Mouse (Mus musculus) adrenal gland, postnatal 14 days (tissue): ENCODE measurements around the gene Plekha4. TPM values are rescaled to one million over a fixed set of nuclear protein-coding genes. Genes with fewer than 3 reads are reported as not detected.

Source experiments
- DNase-seq: peaks from one replicate; pipeline ENCODE4 v3.0.0; 2021; ENCODE audit warnings: mixed read lengths
- total RNA-seq: library from RNA; stranded (reverse); gene quantifications from 2 replicates; pipeline ENCODE4 v1.2.3, GENCODE M21; 2021

Plekha4 gene
- total RNA-seq, 1 experiment from 2014 or later, result 3.8 TPM

- peak; percentile 56 for DNase-seq
These were observed 12.3 kb downstream of the Plekha4 start for GRCm38 (mm10) chr7:45538163-45539041.

GRCm38 (mm10) chr7:45539095-45539494 is 13.0 kb downstream of the Plekha4 start:
- DNase-seq, result no peak

GRCm38 (mm10) chr7:45540213-45540612 is 14.1 kb downstream of the Plekha4 start:
- no peak for DNase-seq

- no peak for DNase-seq
These were observed 18.4 kb downstream of the Plekha4 start for GRCm38 (mm10) chr7:45544525-45544924.

- peak; percentile 45 for DNase-seq
These were observed 23.7 kb downstream of the Plekha4 start for GRCm38 (mm10) chr7:45549641-45550436.

DNA sequence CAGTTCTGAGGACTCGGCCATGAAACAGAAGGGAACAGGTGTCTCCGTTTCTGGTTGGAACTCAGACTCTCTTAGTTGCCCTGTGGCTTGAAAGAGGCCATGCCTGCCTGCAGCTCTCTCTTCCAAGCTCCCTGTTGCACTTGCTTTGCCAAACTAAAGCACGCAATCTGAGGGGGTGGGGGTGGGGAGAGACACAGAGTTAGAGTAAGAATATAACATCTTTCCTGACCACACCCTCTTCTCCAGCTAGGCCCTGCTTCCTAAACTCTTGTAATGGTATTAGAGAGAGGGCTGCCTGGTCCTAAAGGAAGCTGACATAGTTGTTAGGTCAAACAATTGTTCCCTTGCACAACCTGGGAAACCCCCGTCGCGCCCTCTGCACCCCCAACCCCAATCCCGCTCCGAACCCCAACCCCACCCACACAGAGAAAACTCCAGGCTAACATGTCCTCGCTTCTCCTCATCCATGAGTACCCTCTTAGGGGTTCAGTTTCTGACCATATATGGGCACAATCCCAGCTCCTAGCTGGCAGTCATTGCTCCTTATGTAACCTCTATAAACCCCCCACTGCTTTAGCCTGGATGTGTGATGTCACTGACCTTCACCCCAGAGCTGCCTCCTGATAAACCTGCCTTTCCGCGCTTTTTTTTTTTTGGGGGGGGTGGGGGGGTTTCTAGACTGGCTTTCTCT is 24.8 kb downstream of the Plekha4 start:
- no peak for DNase-seq

DNA sequence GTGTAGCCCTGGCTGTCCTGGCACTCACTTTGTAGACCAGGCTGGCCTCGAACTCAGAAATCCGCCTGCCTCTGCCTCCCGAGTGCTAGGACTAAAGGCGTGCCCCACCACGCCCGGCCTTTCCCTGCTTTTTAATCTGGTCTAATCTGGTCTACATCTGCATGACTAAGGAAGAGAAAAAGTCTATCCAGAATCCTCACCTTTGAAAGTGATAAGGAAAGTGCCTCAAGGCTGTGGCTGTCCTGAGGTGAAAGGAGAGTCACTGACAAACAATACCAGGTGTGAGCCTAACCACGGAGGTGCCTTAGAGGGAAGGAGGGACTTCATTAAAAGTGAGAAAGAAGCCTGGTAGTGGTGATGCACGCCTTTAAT is 25.4 kb downstream of the Plekha4 start:
- DNase-seq, result no peak

GRCm38 (mm10) chr7:45553519-45553918 is 27.4 kb downstream of the Plekha4 start:
- DNase-seq, result no peak

DNA sequence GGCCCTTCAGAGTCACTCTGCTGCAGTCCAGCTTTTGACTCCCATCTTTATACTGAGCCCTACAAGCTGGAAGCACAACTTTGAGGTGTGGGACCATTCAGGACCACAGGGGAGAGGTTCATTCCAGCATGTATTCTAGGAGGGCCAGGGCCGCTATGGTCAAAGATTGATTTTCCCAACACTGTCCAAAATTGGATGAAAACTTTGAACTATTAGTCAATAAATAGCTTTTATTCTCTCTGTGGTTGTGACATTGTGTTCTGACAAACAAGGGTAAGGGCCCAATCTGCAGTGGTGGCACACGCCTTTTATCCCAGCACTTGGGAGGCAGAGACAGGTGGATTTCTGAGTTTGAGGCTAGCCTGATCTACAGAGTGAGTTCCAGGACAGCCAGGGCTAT is 27.9 kb downstream of the Plekha4 start:
- DNase-seq, result no peak

- DNase-seq, result no peak
These were observed 28.6 kb downstream of the Plekha4 start, which contains the start of gene Hsd17b14 for GRCm38 (mm10) chr7:45554744-45555143. TSS of gene Hsd17b14 (plus strand) at chr7:45554893.

DNA sequence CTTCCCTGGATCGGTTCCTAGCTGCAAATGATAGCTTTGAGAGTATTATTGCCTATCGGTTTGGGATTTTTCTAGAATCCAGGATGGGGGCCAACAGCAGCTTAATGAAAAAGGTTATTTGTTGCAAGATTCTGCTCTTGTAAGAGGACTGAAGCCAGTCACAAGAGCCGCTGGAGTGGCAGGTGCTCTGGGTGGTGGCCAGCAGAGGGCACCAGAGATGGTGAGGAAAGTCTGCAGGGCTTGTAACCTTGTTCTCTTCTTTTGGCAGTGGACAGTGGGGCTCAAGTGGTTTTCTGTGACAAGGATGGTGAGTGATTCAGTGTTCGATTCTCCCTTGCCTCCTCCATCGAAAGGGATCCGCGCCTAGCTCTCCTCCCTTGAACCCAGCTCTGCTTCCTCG is 29.7 kb downstream of the Plekha4 start:
- DNase-seq, result peak; percentile 92

- no peak for DNase-seq
These were observed 32.8 kb downstream of the Plekha4 start for GRCm38 (mm10) chr7:45558907-45559306.

GRCm38 (mm10) chr7:45560241-45560640 is 34.1 kb downstream of the Plekha4 start:
- DNase-seq, result no peak

DNA sequence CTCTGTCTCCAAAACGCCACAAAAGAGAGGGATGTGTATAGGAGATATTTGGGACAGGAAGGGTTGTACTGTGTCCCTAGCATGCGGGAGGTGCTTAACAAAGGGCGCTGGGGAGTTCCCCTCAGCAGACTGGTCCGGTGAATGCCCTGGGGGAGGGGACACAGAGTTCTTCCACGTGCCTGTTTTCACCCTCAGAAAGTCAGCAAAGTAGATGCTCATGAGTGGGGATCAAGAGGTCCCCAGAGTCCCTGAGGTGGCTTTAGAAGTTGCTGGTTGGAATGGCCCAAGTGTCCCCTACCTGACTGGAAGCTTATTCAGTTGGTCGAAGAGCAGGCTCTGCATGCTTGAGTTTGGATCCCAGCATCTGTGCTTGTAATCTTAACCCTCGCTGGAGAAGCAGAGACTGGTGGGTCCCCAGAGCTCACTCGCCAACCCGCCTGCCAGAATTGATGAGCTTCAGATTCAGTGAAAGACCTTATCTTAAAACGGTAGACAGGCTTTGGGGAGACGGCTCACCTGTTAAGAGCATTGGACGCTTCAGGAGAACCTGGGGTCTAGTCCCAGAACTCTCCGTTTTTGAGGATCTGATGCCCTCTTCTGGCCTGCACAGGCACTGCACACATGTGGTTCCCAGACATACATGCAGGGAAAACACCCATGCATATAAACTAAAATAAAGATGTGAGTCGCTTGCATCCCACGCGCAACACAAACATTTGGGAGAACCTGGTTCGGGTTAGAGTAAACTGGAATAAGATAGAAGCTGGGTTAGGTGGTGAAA is 34.9 kb downstream of the Plekha4 start:
- DNase-seq, result peak; percentile 85

DNA sequence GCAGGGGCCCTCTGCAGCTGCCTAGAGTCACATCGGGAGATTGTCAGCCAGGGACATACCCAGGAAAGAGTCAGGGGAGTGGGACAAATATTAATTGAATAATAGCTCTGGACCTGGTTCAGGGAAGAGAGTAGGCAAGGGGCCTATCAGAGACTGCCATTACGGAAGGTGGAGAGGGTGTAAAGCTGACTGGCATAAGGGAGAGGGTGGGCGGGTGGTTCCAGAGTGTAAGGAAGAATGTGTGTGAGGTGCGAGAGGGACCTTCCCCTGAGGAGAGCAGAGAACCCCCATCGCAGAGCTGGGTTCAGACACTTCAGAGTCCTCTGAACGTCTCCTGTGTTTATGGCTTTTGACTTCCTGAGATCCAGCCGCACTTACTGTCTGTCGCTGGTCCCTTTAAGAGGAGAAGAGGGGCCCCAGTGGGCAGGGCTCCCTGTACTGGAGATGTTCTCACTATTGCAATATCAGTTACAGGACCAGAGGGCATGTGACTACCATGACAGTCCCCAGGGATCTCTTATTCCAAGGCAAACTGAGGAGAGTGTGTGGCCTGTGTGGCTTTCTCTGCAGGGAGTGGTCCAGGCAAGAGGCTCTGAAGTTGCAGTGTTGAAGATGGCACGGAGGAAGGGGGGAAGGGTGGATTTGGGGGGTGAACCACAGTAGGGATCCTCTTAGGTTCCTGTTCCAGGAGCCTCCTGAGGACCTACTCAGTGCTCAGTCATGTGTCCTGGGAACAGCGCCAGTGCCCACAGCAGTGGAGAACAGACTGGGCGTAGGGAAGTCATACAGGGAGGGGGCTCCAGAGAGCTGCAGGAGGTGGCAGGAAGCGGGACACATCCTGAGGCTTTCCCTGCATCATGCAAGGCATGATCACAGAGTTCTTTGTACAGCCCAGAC is 35.7 kb downstream of the Plekha4 start:
- DNase-seq, result peak; percentile 30

DNA sequence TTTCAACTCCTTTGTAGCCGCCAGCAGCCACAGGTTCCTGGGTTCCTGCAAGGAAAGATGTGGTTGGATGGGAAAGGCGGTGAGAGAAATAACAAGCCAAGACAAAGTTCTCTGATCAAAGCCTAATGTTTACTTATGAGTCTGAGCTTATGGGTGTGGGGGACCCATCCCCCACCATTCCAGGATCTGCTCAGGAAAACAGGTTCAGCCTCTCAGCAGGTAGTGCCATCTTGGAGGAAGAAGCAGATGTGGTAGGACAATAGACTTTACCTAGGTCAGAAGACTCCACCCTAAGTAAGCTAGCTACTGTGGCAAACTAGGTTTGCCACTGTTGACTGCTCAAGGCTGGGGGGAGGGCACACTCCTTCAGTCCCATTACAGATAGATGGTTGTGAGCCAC is 38.7 kb downstream of the Plekha4 start:
- DNase-seq, result no peak

GRCm38 (mm10) chr7:45565446-45565845 is 39.3 kb downstream of the Plekha4 start:
- DNase-seq, result no peak

- no peak for DNase-seq
These were observed 41.1 kb downstream of the Plekha4 start for GRCm38 (mm10) chr7:45567112-45567779.

DNA sequence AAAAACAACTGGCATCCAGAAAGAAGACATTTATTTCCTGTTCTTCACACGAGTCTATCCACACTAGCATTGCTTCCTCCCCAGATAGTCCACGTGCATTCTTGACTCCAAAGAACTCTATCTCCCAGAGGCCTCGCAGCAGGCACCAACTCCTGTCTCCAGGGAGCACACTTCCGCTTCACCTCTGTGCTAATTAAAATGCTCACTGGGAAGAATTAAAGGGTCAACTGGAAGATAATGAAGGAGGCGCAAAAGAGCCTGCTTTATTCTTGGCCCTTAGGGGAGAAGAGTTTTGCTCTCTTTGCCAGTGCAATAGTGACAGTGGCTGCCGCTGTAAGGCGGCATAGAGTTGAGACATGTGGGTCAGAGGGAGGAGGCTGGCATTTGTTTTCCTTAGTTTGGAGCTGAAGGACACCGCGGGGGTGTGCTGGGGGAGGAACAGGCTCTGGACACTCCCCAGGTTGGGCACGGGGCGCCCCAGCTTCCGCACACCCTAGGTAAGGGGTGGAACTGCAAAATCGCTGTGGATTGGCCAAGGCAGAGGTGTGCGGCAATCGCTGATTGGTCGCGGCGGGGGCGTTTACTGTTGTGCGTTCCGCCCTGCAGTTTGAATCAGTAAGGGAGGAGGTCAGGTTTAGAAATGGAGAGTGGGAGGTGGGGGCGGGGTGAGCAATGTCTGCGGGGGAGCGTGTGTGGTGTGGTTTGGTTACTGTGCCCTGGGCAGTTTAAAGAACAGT is 41.8 kb downstream of the Plekha4 start:
- peak; percentile 97 for DNase-seq
